Mouse (Mus musculus) thymus, adult 2 months (tissue): ENCODE results near the gene Zcchc7.

Experiments
- CTCF ChIP-seq: fragments of 200-500 bp; IDR thresholded peaks from 2 replicates; pipeline ENCODE4 v1.5.1; 2012; ENCODE audit warnings: mild to moderate bottlenecking, control low read depth, low read length, moderate library complexity, borderline replicate concordance; ENCODE audit not compliant: control insufficient read depth, poor library complexity, insufficient read depth; ENCODE audit errors: extremely low read depth
- POLR2A ChIP-seq: fragments of 200-500 bp; IDR thresholded peaks from 2 replicates; pipeline ENCODE4 v1.6.1; 2012; ENCODE audit warnings: mild to moderate bottlenecking, low read length, control low read depth, moderate library complexity; ENCODE audit not compliant: control insufficient read depth, poor library complexity, insufficient read depth; ENCODE audit errors: extremely low read depth

DNA sequence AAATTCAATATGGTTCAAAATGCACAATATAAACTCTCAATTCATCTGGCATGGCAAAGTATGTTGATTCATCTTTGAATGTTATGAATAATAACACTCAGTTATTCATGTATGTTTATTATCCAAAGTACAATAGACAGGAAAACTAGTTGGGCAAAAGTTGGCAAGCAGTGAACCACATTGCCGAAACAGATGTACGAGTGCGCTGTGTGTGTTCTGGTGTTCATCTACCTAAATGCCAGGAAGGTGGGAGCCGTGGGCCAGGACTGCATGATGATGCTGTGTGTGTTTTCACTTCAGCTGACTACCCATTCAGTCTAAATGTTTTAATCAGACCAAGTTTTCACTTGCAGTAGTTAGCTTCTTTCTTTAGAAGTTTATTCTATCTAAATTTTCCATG is 150.7 kb downstream of the Zcchc7 start:
- no peak for TF ChIP-seq POLR2A
- TF ChIP-seq CTCF, result no peak
